Mouse (Mus musculus): Measurements from ENCODE around the gene Mief2. TPM values are rescaled to one million over a fixed set of nuclear protein-coding genes. Genes with fewer than 3 reads are reported as not detected.
A peak's percentile ranks its signal among the peaks of the same experiment; 100 is the strongest.

Gene Mief2
- polyA plus RNA-seq, 1 experiment from 2014 or later, result 21.7 TPM

GRCm38 (mm10) chr11:60776107-60776828 is 48.1 kb downstream of the Mief2 start:
- no peak for TF ChIP-seq CTCF (IDR thresholded peaks at IDR 0.05)
- ChIA-PET CTCF (interaction anchor here (1.0 kb wide), 1 partner anchor 35 kb away, joined by 3 read pairs; the partner anchor contains the start of gene Shmt1), POLR2A (interaction anchor here (1.4 kb wide), 1 partner anchor 11 kb away, joined by 3 read pairs; no protein-coding TSS in a partner anchor)
- H3K27me3 ChIP-seq, result no peaks in the 10 kb centered on the region
- DNase-seq (ENCODE audit: low read depth, low spot score) (peak; percentile 25), ATAC-seq (peak; percentile 6)
- in situ Hi-C loops (cut with MboI; ENCODE audit: low pct_unique_long_range_greater_than_20kb), result loop anchor here (5.0 kb wide), 1 partner anchor 79 kb away; the partner anchor contains the start of gene Llgl1

GRCm38 (mm10) chr11:60776829-60777740 is 48.9 kb downstream of the Mief2 start, which contains the start of the genes Top3a and Smcr8:
Gene Top3a, minus strand, starts transcription at chr11:60777365.
Gene Smcr8, plus strand, starts transcription at chr11:60777524.
- peak; percentile 77 for DNase-seq (ENCODE audit: low read depth, low spot score)
- ChIA-PET POLR2A (interaction anchor here (0.7 to 1.4 kb wide), 4 partner anchors 10 to 72 kb away, joined by 3 read pairs; partner anchors contain the start of gene Shmt1), CTCF (interaction anchor here (1.0 kb wide), 1 partner anchor 34 kb away, joined by 3 read pairs; the partner anchor contains the start of gene Shmt1)
- H3K27me3 ChIP-seq, result no peaks in the 10 kb centered on the region
- TF ChIP-seq CTCF (IDR thresholded peaks at IDR 0.05), result no peak
- in situ Hi-C loops (cut with MboI; ENCODE audit: low pct_unique_long_range_greater_than_20kb), result loop anchor here (5.0 kb wide), 1 partner anchor 80 kb away; the partner anchor contains the start of gene Llgl1
- peak; percentile 83 for ATAC-seq

DNA sequence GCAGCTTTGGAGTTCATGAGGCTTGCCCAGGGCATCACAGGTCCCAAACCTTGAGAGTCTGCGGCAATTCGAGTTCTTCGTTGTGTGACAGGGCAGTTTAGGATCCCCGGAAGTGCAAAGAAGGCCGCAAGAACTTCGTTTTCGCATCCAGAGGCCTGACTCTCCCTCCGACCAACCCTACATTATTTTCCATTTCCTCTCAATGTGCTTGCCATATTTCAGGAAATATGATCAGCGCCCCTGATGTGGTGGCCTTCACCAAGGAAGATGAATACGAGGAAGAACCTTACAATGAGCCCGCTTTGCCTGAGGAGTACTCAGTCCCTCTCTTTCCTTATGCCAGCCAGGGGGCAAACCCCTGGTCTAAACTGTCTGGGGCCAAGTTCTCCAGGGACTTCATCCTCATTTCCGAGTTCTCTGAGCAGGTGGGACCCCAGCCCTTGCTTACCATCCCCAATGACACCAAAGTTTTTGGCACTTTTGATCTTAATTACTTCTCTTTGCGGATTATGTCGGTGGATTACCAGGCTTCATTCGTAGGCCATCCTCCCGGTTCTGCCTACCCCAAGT is 49.7 kb downstream of the Mief2 start:
- TF ChIP-seq CTCF (IDR thresholded peaks at IDR 0.05), result no peak
- in situ Hi-C loops (cut with MboI; ENCODE audit: low pct_unique_long_range_greater_than_20kb), result loop anchor here (5.0 kb wide), 1 partner anchor 81 kb away; the partner anchor contains the start of gene Llgl1
- H3K27me3 ChIP-seq, result no peaks in the 10 kb centered on the region
- ChIA-PET POLR2A (interaction anchor here (0.7 to 1.3 kb wide), 3 partner anchors 19 to 71 kb away, joined by 3 read pairs; partner anchors contain the start of gene Shmt1), CTCF (no interaction called here)
- ATAC-seq (no peak), DNase-seq (ENCODE audit: low read depth, low spot score) (no peak)

DNA sequence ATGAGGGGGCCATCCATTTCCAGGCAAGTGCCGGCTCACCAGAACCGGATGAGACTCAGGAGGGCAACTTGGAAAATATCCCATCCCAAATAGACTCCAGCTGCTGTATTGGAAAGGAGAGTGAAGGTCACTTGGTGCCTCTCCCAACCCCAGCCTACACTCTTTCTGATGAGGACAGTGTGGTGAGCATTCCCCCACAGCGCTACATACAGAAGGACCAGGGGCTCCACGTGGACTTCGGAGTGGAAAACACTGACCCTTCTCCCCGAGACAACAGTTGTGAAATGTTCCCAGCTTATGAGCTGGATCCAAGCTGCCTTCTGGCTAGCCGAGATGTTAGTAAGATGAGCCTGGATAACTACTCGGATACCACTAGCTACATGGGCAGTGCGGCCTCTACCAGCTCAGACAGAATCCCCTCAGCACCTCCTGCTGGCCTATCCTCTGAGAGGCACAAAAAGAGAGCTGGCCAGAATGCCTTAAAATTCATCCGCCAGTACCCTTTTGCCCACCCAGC is 51.5 kb downstream of the Mief2 start:
- ATAC-seq (no peak), DNase-seq (ENCODE audit: low read depth, low spot score) (no peak)
- CTCF ChIA-PET, result no interaction called here
- POLR2A ChIA-PET, result interaction anchor here (0.6 to 1.1 kb wide), 2 partner anchors 52 to 196 kb away, joined by 3 read pairs; partner anchors contain the start of gene Flii
- in situ Hi-C loops (cut with MboI; ENCODE audit: low pct_unique_long_range_greater_than_20kb), result loop anchor here (5.0 kb wide), 1 partner anchor 82 kb away; the partner anchor contains the start of gene Llgl1
- no peak for TF ChIP-seq CTCF (IDR thresholded peaks at IDR 0.05)
- H3K27me3 ChIP-seq, result no peaks in the 10 kb centered on the region

Other genes starting within 250 kb of the Mief2 start
- 76.8 TPM for gene Alkbh5, start 192.0 kb upstream of the Mief2 start, polyA plus RNA-seq (2021)
- 54.0 TPM for gene Llgl1, start 28.7 kb upstream of the Mief2 start, polyA plus RNA-seq (2021)
- 118 TPM for gene Flii, start 1.1 kb upstream of the Mief2 start, polyA plus RNA-seq (2021)
- gene Top3a, start 49.0 kb downstream of the Mief2 start, polyA plus RNA-seq (2021), result 11.2 TPM
- 19.9 TPM for gene Smcr8, start 49.1 kb downstream of the Mief2 start, polyA plus RNA-seq (2021)
- gene Shmt1, start 83.3 kb downstream of the Mief2 start, polyA plus RNA-seq (2021), result 25.0 TPM
- gene Dhrs7b, start 102.2 kb downstream of the Mief2 start, polyA plus RNA-seq (2021), result 30.8 TPM
- 47.5 TPM for gene Tmem11, start 150.9 kb downstream of the Mief2 start, polyA plus RNA-seq (2021)
- 23.1 TPM for gene Natd1, start 186.4 kb downstream of the Mief2 start, polyA plus RNA-seq (2021)
- 54.6 TPM for gene Map2k3, start 203.6 kb downstream of the Mief2 start, polyA plus RNA-seq (2021)